Mouse (Mus musculus) MEL (cell line): ENCODE data around the gene Il4ra.

Experiments used
- CHD1 ChIP-seq: IDR thresholded peaks from 2 replicates; pipeline ENCODE4 v1.6.1; 2012; ENCODE audit warnings: low read depth, mild to moderate bottlenecking, inconsistent platforms, low read length, improper control_type of control experiment
- CTCF ChIP-seq, 3 experiments: IDR thresholded peaks in 2 of 3; conservative IDR thresholded peaks in 1 of 3; 2 replicates each; pipeline ENCODE4 v1.5.1; 2011 to 2012; ENCODE audit warnings: low read length in 3 of 3, low read depth in 2 of 3, mild to moderate bottlenecking in 2 of 3, improper control_type of control experiment in 1 of 3, inconsistent platforms in 1 of 3, mixed read lengths in 1 of 3, moderate library complexity in 1 of 3; ENCODE audit not compliant: control insufficient read depth in 1 of 3, insufficient read depth in 1 of 3, poor library complexity in 1 of 3, severe bottlenecking in 1 of 3
- E2F4 ChIP-seq: IDR thresholded peaks from 2 replicates; pipeline ENCODE4 v1.6.1; 2011; ENCODE audit warnings: low read depth, low read length, improper control_type of control experiment, borderline replicate concordance
- EP300 ChIP-seq, 2 experiments: IDR thresholded peaks; 2 replicates each; pipeline ENCODE4 v1.6.1; 2011; ENCODE audit warnings: improper control_type of control experiment in 2 of 2, low read length in 2 of 2, low read depth in 1 of 2, mild to moderate bottlenecking in 1 of 2
- MAZ ChIP-seq: IDR thresholded peaks from 2 replicates; pipeline ENCODE4 v1.6.1; 2012; ENCODE audit warnings: low read depth, mild to moderate bottlenecking, inconsistent platforms, low read length, improper control_type of control experiment
- NRF1 ChIP-seq: IDR thresholded peaks from 2 replicates; pipeline ENCODE4 v1.6.1; 2014; ENCODE audit warnings: low read depth, mild to moderate bottlenecking, inconsistent platforms, low read length, improper control_type of control experiment, moderate library complexity; ENCODE audit not compliant: poor library complexity, insufficient read depth, severe bottlenecking
- POLR2A ChIP-seq, 2 experiments: IDR thresholded peaks; 2 replicates each; pipeline ENCODE4 v1.6.1; 2011 to 2012; ENCODE audit warnings: low read length in 2 of 2, mild to moderate bottlenecking in 2 of 2, control low read depth in 1 of 2, improper control_type of control experiment in 1 of 2, low read depth in 1 of 2, moderate library complexity in 1 of 2; ENCODE audit not compliant: control insufficient read depth in 1 of 2, insufficient read depth in 1 of 2, poor library complexity in 1 of 2
- RCOR1 ChIP-seq: IDR thresholded peaks from 2 replicates; pipeline ENCODE4 v1.6.1; 2012; ENCODE audit warnings: low read depth, mild to moderate bottlenecking, inconsistent platforms, low read length, improper control_type of control experiment
- TAL1 ChIP-seq: IDR thresholded peaks from 2 replicates; pipeline ENCODE4 v1.6.1; 2012; ENCODE audit warnings: mild to moderate bottlenecking, inconsistent platforms, low read length, moderate library complexity, mixed read lengths
- UBTF ChIP-seq: IDR thresholded peaks from 2 replicates; pipeline ENCODE4 v1.6.1; 2012; ENCODE audit warnings: low read depth, mild to moderate bottlenecking, inconsistent platforms, low read length, improper control_type of control experiment, moderate library complexity, borderline replicate concordance; ENCODE audit not compliant: insufficient read depth
- USF1 ChIP-seq: IDR thresholded peaks from 2 replicates; pipeline ENCODE4 v1.6.1; 2014; ENCODE audit warnings: low read depth, mild to moderate bottlenecking, inconsistent platforms, low read length, improper control_type of control experiment, moderate library complexity
- ZKSCAN1 ChIP-seq: IDR thresholded peaks from 2 replicates; pipeline ENCODE4 v1.6.1; 2012; ENCODE audit warnings: low read depth, mild to moderate bottlenecking, inconsistent platforms, low read length, improper control_type of control experiment, moderate library complexity

GRCm38 (mm10) chr7:125597083-125597482 lies 45.2 kb downstream of the Il4ra start:
- TF ChIP-seq CHD1, result no peak
- no peak for TF ChIP-seq POLR2A (IDR thresholded peaks at IDR 0.05; ENCODE audit: control insufficient read depth in 1 of 2, insufficient read depth in 1 of 2, low read depth in 1 of 2, low read length in 2 of 2, poor library complexity in 1 of 2)
- TF ChIP-seq NRF1, result no peak
- TF ChIP-seq EP300 (IDR thresholded peaks at IDR 0.05; ENCODE audit: low read depth in 1 of 2, low read length in 2 of 2), result no peak
- no peak for TF ChIP-seq ZKSCAN1
- no peak for TF ChIP-seq TAL1
- TF ChIP-seq UBTF, result no peak
- TF ChIP-seq CTCF (IDR thresholded peaks at IDR 0.05 in 2 of 3, conservative IDR thresholded peaks at IDR 0.05 in 1 of 3; ENCODE audit: control insufficient read depth in 1 of 3, insufficient read depth in 1 of 3, low read depth in 2 of 3, low read length in 3 of 3, poor library complexity in 1 of 3, severe bottlenecking in 1 of 3), result no peak
- no peak for TF ChIP-seq E2F4
- TF ChIP-seq RCOR1, result no peak
- no peak for TF ChIP-seq MAZ
- no peak for TF ChIP-seq USF1
